Mouse (Mus musculus) kidney, adult 2 months (tissue): ENCODE data around the gene Lims1.

Experiments used
- CTCF ChIP-seq: fragments of 200-500 bp; conservative IDR thresholded peaks from 2 replicates; pipeline ENCODE4 v1.5.1; 2011; ENCODE audit warnings: low read depth, mild to moderate bottlenecking, control low read depth, low read length, moderate library complexity, mixed read lengths; ENCODE audit not compliant: insufficient read depth, insufficient read length
- POLR2A ChIP-seq: fragments of 200-500 bp; IDR thresholded peaks from one replicate; pipeline ENCODE4 v1.6.1; 2011; ENCODE audit warnings: low read depth, low read length, control low read depth

DNA sequence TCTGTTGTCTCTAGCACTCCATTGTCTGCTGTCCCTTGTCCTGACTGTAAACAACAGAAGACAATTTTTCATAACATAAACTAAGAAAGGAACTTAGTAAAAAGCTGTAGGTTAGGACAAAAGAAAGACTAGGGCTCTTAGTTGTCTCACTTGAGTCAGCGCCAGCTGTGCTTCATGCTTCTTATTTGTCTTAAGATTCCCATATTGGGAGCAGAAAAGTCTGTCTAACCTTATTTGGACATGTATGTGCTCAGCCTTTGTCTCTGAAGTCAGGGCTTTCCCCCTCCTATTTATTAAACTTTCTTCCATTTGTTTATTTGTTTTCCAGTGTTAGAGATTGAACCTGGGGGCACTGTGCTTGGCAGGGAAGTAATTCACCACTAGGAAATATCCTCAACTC is 12.9 kb downstream of the Lims1 start:
- TF ChIP-seq CTCF (no peak), POLR2A (no peak)
